Comparison of ENCODE assay signal across 14 mouse cellular contexts in the genomic region with DNA sequence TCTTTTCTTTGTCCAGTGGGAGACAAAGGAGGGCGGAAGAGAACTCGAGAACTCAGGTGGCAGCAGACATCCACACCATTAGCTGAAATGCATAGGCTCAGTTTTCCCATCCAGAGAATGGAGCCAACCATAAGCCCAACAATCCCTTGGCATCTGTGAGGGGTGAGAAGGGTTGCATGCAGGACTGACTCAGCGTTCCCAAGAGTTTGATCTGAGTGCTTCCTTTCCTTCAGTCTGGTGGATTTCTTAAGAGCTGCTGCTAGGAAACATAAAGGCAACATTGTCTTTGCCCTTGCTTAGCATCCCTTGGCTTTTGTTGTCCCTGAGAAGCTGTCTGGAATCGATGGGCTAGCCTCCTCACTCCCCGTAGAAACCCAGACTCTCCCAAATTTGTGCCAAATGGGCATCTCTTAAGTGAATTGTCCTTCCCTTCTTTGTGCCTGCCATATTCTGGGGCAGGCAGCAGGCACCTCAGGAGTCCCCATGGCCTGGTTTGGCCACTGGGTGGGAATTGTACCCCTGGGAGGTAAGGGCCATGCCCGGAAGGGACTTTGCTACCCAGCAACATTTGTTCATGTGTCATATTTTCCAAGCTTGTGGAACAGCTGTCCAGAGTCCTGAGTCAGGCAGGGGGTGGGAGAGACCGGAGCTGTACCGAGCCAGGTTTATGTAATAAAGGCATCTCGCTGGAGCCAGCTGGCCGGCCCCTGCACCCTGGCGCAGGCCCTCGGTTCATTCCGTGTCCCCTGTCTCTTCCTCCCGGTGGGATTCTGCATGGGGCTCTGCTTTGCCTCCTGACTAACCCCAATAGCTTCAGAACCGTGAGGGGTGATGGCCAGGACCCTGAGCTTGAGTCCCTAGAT. TPM values are rescaled to one million over a fixed set of nuclear protein-coding genes. Genes with fewer than 3 reads are reported as not detected.
DNase-seq lines count a peak whose midpoint lies in the region; ATAC-seq and TF ChIP-seq lines count a peak whose summit lies in the region.
"Had no signal": no experiment of that assay in that cellular context is flagged by ENCODE, and none has a peak within 500 bp of the region (broad histone marks: within the 10 kb centered on the region; RNA-seq: fewer than 3 reads in every experiment).

No protein-coding gene starts in this region.

- ATAC-seq in forebrain, embryonic 16.5 days: no peak
- 0 out of 2 replicates have a peak, but pooled peaks have one; percentile 11 for ATAC-seq in kidney, postnatal 0 days (replicated peaks; ENCODE audit: low FRiP score, low read depth)
- ATAC-seq: midbrain, embryonic 13.5 days had no signal

- peaks cover 11% of the 10 kb centered on the region for H3K4me1 ChIP-seq in forebrain, embryonic 10.5 days
- peaks cover 3% of the 10 kb centered on the region for H3K4me1 ChIP-seq in forebrain, embryonic 16.5 days (replicated peaks; ENCODE audit: control insufficient read depth, insufficient read depth, low read length)
- H3K4me1 ChIP-seq in kidney, postnatal 0 days (replicated peaks; ENCODE audit: insufficient read depth, low read length): peaks cover 12% of the 10 kb centered on the region
- H3K4me1 ChIP-seq: liver, embryonic 15.5 days had no signal

- H3K4me2 ChIP-seq in forebrain, embryonic 16.5 days (ENCODE audit: low read length): no peak overlapping the region
- H3K4me2 ChIP-seq in kidney, postnatal 0 days (ENCODE audit: low read length): no peak overlapping the region
- H3K4me2 ChIP-seq: liver, embryonic 15.5 days; midbrain, embryonic 13.5 days had no signal

- no peaks in the 10 kb centered on the region for H3K9me3 ChIP-seq in forebrain, embryonic 10.5 days
- H3K9me3 ChIP-seq in forebrain, embryonic 16.5 days (ENCODE audit: control insufficient read depth, low read length): no peaks in the 10 kb centered on the region
- no peaks in the 10 kb centered on the region for H3K9me3 ChIP-seq in kidney, postnatal 0 days (replicated peaks; ENCODE audit: low read length)
- H3K9me3 ChIP-seq: liver, embryonic 15.5 days; midbrain, embryonic 13.5 days had no signal

- no peak overlapping the region for H3K9ac ChIP-seq in forebrain, embryonic 16.5 days (replicated peaks; ENCODE audit: low read depth, low read length)
- H3K9ac ChIP-seq in kidney, postnatal 0 days (ENCODE audit: low read depth, low read length): no peak overlapping the region
- H3K9ac ChIP-seq: liver, embryonic 15.5 days; midbrain, embryonic 13.5 days had no signal

- no peak overlapping the region for H3K4me3 ChIP-seq in forebrain, embryonic 10.5 days
- no peak overlapping the region for H3K4me3 ChIP-seq in forebrain, embryonic 16.5 days (replicated peaks; ENCODE audit: low read length)
- H3K4me3 ChIP-seq in kidney, postnatal 0 days (replicated peaks; ENCODE audit: low read depth, low read length): no peak overlapping the region
- H3K4me3 ChIP-seq: liver, embryonic 15.5 days; midbrain, embryonic 13.5 days had no signal

- peaks cover 36% of the 10 kb centered on the region for H3K36me3 ChIP-seq in forebrain, embryonic 10.5 days (replicated peaks)
- no peaks in the 10 kb centered on the region for H3K36me3 ChIP-seq in forebrain, embryonic 16.5 days (ENCODE audit: control insufficient read depth, insufficient read depth)
- H3K36me3 ChIP-seq in kidney, postnatal 0 days (ENCODE audit: insufficient read depth, low read length): peaks cover 7% of the 10 kb centered on the region; the same call in 1 of the 2 replicates
- H3K36me3 ChIP-seq: liver, embryonic 15.5 days; midbrain, embryonic 13.5 days had no signal

- H3K27me3 ChIP-seq in forebrain, embryonic 10.5 days (ENCODE audit: poor library complexity, severe bottlenecking): peaks cover 16% of the 10 kb centered on the region
- peaks cover 3% of the 10 kb centered on the region; the same call in 1 of the 2 replicates for H3K27me3 ChIP-seq in forebrain, embryonic 16.5 days (replicated peaks; ENCODE audit: control insufficient read depth, insufficient read depth, low read length)
- H3K27me3 ChIP-seq in kidney, postnatal 0 days (ENCODE audit: insufficient read depth, low read length): no peaks in the 10 kb centered on the region

- 90% methylated on average over 15 of the region's 15 CpGs for WGBS in forebrain, embryonic 10.5 days
- 85% methylated on average over 15 of the region's 15 CpGs for WGBS in forebrain, embryonic 16.5 days
- 81% methylated on average over 15 of the region's 15 CpGs for whole genome bisulfite sequencing in kidney, postnatal 0 days

- no peak for DNase-seq in forebrain, embryonic 10.5 days (ENCODE audit: extremely low spot score, low spot score)
- peak; percentile 20 for DNase-seq in thymus, postnatal 14 days
- no peak for DNase-seq in thymus, postnatal 36 days
- DNase-seq in kidney, postnatal 0 days (ENCODE audit: low spot score): no peak
- no peak for DNase-seq in right cerebral cortex, postnatal 10 days (ENCODE audit: low spot score in 2 of 2)
- no peak for DNase-seq in cerebellum, adult 9-11 months
- no peak for DNase-seq in left cerebral cortex, adult 8-10 months (ENCODE audit: low spot score in 2 of 2)

- TF ChIP-seq CTCF in kidney, postnatal 0 days (IDR thresholded peaks at IDR 0.05; ENCODE audit: low read depth): no peak

- peak overlapping the region; percentile 16; the same call in 1 of the 2 replicates for H3K27ac ChIP-seq in forebrain, embryonic 10.5 days
- H3K27ac ChIP-seq in forebrain, embryonic 16.5 days (ENCODE audit: low read length): no peak overlapping the region
- H3K27ac ChIP-seq in kidney, postnatal 0 days: no peak overlapping the region
- H3K27ac ChIP-seq: liver, embryonic 15.5 days; midbrain, embryonic 13.5 days had no signal

RNA-seq across cellular contexts. Expression of a gene that starts 7.5 kb away (rescaled TPM):
- polyA plus RNA-seq in forebrain, embryonic 10.5 days (2016; fragmentation: Nextera tagmentation; extraction: Ambion mirVana): 2.8 and 3.1 TPM in 2 replicates
- 0.88 and 0.98 TPM in 2 replicates for polyA plus RNA-seq in forebrain, embryonic 16.5 days (2015; fragmentation: Nextera tagmentation; extraction: Ambion mirVana)
- 5.7 and 6.4 TPM in 2 replicates for polyA plus RNA-seq in kidney, postnatal 0 days (2015; fragmentation: Nextera tagmentation; extraction: Ambion mirVana)
- 1 to 10 TPM; 3.7 to 7.4 (median 5.4) TPM for total RNA-seq in left cerebral cortex, adult 8-10 months (2022)

RNA-seq across cellular contexts. Expression of a gene that starts 49.4 kb away (rescaled TPM):
- polyA plus RNA-seq in forebrain, embryonic 10.5 days (2016; fragmentation: Nextera tagmentation; extraction: Ambion mirVana): not detected in 2 replicates
- polyA plus RNA-seq in forebrain, embryonic 16.5 days (2015; fragmentation: Nextera tagmentation; extraction: Ambion mirVana): 0.10 and 0.17 TPM in 2 replicates
- 98.4 and 108 TPM in 2 replicates for polyA plus RNA-seq in kidney, postnatal 0 days (2015; fragmentation: Nextera tagmentation; extraction: Ambion mirVana)
- under 1 TPM in 1 of 4 experiments, not detected in 3; 0.11 TPM for total RNA-seq in left cerebral cortex, adult 8-10 months (2022)
- polyA plus RNA-seq: CD4-positive, CD25-positive, alpha-beta regulatory T cell, adult 4 months; cortical plate, adult 2 months; forebrain, embryonic 11.5 days; heart, postnatal 0 days; midbrain, embryonic 13.5 days had no signal

Comparison
In these comparisons a context has a peak if more than half of its experiments do, and no peak if none do; other contexts are left out.
1. RNA of a gene that starts 49.4 kb away (polyA plus RNA-seq): 98.4 to 108 TPM in kidney, postnatal 0 days; 0.10 to 0.17 TPM in forebrain, embryonic 16.5 days and not detected in forebrain, embryonic 10.5 days; every median in the first group is over 10 times any median in the second.